Mouse (Mus musculus) testis, adult 2 months (tissue): Measurements from ENCODE around the gene Gatad2a.
"Not testable (repeated sequence)": the region's sequence is repeated elsewhere in the genome, so short reads cannot be mapped to it uniquely, and the experiment has no call there.

ENCODE experiments used
- CTCF ChIP-seq: fragments of 200-500 bp; IDR thresholded peaks from 2 replicates; pipeline ENCODE4 v1.5.1; 2012; ENCODE audit warnings: low read depth, mild to moderate bottlenecking, inconsistent platforms, low read length, moderate library complexity; ENCODE audit not compliant: control insufficient read depth, insufficient read depth, insufficient replicate concordance
- POLR2A ChIP-seq: fragments of 200-500 bp; IDR thresholded peaks from 2 replicates; pipeline ENCODE4 v1.6.1; 2012; ENCODE audit warnings: low read depth, mild to moderate bottlenecking, inconsistent platforms, low read length, moderate library complexity; ENCODE audit not compliant: control insufficient read depth

- TF ChIP-seq CTCF, POLR2A: not testable (repeated sequence)
These were observed 7.2 kb downstream of the Gatad2a start for GRCm38 (mm10) chr8:69988936-69989335.
